Mouse (Mus musculus): ENCODE results near the gene Mef2a.

The Mef2a gene

DNA sequence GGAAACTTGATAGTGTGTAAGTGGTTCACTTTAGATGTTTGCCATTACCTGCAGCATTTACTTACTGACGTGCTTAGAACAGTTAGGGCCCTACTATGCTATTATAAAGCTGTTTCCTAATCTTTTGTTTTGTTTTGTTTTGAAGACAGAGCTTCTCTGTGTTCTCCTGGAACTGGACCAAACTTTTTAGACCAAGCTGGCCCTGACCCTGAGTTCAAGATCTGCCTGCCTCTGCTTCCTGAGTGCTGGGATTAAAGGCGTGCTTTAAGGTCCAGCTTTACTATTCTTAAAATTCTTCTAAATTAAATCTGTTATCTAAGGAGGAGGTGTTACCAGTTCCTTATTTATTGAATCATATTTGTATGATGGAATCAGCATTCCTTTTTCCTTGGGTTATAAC, 126.6 kb downstream of the Mef2a start:
- in situ Hi-C loops (cut with MboI, MseI): no loop called here

DNA sequence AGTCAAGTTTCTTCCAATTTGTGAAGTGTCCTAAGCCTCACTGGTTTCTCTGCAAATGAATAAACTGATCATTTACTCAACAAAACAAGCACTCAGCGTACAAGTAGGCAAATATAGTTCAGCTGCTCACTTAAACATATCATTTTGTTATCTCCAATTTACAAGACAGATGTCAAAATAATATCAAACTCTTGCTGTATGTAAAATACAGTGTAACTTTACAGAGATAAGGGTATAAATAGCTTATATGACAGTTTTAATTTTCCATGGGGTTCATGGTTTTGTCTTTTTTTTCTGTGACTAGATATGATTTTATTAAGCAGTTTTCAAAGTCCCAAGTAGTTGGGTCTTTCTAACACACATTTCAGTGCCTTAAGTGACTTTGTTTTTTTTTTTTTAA, 127.4 kb downstream of the Mef2a start:
- in situ Hi-C loops (cut with MboI, MseI): no loop called here

GRCm38 (mm10) chr7:67243894-67244282, 128.8 kb downstream of the Mef2a start:
- in situ Hi-C loops (cut with MboI, MseI): no loop called here

DNA sequence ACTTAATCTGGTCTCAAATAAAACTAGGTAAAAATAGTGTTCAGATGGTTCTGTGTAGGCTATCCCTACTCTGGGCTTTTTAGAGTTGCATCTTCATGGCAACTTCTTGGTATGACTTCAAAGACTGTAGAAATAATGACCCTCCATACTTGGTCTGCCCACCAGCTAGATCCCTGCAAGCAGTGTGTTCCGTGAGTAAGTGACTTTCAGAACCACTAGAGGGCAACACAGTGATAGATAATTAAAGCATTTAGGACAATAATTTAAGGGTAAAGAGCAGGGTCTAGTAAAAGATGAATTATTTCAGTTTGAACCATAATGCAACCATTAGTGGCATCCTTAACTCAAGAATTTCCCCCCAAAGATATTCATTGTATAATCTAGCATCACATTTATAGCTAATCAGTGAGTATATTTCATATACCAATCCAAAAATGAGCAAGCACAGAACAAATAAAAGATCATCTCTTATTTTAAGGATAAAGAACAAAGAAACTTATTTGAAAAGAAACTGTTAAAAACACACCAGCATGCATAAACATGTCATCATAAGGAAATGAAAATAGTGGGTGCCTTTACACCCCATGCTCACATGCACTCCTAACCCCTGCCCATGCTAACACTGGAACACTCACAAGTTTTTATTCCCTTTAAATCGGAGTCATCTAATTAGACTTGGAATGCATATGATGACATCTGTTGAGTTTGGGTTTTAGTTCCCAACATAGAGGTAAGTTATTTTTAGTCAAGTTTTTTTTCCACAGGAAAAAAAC, 129.4 kb downstream of the Mef2a start:
- in situ Hi-C loops (cut with MboI, MseI): no loop called here

DNA sequence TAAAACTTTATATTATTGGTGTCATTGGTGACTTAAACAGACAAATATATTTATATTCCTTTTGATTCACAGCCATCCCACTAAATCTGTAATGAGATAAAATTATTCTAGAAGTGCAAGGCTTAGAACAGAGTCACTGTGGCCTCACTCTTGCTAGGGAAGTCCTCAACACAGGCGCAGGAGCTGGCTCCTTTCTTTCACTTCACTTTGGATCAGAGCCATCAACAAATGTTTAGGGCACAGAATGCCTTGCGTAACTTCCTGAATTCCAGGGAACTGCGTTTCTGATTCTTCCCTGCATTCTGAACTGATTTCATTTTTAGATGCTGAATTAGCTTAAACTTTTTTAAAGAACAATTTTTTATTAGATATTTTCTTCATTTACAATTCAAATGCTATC, 130.7 kb downstream of the Mef2a start:
- in situ Hi-C loops (cut with MboI, MseI): no loop called here

GRCm38 (mm10) chr7:67237752-67238151, 134.9 kb downstream of the Mef2a start:
- in situ Hi-C loops (cut with MboI, MseI): no loop called here

GRCm38 (mm10) chr7:67236351-67236750, 136.3 kb downstream of the Mef2a start:
- in situ Hi-C loops (cut with MboI, MseI): no loop called here

DNA sequence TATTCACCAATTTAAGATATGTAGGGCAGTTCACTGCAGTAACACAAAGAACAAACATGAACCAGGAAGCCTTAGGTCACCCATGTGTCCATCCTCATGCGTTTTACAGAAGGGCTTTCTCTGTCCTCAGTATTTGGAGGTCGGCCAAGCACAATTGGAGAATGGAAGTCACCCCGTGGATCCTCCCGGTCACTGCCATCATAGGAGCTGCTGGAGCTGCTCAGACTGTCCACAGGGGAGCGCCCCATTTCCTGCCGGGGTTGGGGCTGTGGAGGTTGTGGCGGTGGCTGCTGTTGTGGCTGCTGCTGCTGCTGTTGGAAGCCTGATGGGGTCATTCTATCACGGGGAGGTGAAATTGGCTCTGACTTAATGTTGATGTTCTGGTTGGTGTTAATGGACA, 137.9 kb downstream of the Mef2a start:
- in situ Hi-C loops (cut with MboI, MseI): no loop called here

DNA sequence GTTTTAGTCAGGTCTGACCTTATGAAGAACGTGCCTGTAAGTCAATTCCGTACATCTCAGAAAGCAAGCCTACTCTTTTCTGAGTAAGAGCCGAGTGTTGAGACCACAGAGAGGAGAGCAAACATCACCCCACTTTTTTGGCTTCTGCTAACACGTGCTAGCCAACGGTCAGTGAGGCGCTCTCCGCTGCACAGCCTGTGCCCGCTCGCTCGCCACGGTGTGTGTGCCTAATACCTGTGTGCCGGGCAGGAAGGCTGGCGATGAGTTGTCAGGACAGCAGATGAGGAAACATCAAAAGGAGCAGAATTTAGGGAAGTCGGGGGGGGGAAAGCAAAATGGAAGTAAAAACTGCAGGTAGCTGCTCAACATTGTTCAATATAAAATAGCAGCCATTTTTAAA, 140.2 kb downstream of the Mef2a start:
- in situ Hi-C loops (cut with MboI, MseI): no loop called here

- in situ Hi-C loops (cut with MboI, MseI): no loop called here
Observed at GRCm38 (mm10) chr7:67230640-67231140, 142.0 kb downstream of the Mef2a start.

DNA sequence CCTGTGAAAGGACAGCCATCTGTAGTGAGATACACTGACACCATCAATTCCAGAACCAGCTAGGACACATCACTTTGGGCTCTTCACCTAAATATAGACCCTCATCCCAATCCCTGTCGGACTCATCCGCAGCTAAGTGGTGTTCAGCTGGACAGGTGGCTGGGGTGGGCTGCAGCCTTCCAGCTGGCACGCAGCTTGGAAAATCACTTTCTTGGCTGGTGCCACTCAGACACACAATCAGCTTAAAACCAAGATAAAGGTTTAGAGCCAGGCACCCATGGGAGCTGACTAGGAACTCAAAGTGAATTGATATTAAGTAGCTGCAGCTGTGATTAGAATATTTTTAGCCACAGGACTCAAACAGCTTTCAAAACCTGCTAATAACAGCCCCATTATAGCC, 142.4 kb downstream of the Mef2a start:
- in situ Hi-C loops (cut with MboI, MseI): no loop called here

- in situ Hi-C loops (cut with MboI, MseI): loop anchor here (5.0 kb wide), 1 partner anchor 403 kb away; no protein-coding TSS in a partner anchor
Observed at GRCm38 (mm10) chr7:67229701-67230100, 143.0 kb downstream of the Mef2a start.

- in situ Hi-C loops (cut with MboI, MseI): loop anchor here (5.0 kb wide), 1 partner anchor 403 kb away; no protein-coding TSS in a partner anchor
Observed at GRCm38 (mm10) chr7:67228891-67229602, 143.6 kb downstream of the Mef2a start.

GRCm38 (mm10) chr7:67228390-67228789, 144.3 kb downstream of the Mef2a start:
- in situ Hi-C loops (cut with MboI, MseI): loop anchor here (5.0 kb wide), 1 partner anchor 404 kb away; no protein-coding TSS in a partner anchor

DNA sequence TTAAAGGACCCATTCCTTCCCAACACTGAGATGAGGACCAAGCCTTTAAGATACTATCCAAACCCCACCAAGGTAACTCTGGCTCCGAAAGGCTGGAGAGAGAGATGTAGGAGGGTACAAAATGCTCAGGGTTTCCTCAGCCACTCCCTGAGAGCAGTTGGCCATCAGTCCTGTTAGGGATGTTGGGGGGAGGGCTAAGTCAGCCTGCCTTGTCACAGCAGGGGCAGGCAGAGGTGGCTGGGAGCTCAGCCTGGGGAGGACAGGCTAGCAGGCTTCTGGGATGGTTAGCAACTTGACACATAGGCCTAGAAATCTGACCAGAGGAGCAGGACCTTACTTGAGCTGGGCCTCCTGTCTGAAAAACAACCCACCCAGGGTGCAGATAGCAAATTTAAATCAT, 145.1 kb downstream of the Mef2a start:
- in situ Hi-C loops (cut with MboI, MseI): loop anchor here (5.0 kb wide), 1 partner anchor 405 kb away; no protein-coding TSS in a partner anchor

DNA sequence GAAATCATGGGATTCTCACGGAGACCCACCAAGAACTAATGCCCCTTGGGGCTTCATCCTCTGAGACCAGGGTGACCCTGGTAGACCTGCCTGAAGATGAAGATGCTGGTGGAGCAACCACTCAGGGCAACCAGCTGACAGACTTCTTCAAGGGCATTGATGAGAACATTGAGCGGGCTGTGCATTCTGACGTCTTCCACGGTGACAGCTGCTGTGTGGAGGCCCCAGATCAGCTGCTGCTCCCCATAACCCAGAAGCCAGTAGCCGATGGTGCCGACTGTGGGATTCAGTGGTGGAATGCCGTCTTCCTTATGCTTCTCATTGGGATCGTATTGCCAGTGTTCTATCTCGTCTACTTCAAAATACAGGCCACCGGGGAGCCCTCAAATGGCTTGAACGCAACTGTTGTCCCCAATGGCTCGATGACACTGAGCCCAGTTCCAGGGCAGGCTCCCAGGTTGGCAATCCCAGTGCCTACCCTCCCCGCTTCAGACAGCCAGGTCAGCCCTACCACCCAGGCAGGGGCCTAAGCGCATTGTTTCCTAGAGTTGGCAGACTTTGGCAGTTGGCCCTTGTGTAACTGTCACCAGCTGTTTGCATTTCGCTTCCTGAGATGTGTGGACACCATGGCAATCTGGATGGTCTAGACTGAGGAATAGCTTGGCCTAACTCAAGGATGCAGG, 146.6 kb downstream of the Mef2a start:
- in situ Hi-C loops (cut with MboI, MseI): loop anchor here (5.0 kb wide), 1 partner anchor 406 kb away; no protein-coding TSS in a partner anchor

GRCm38 (mm10) chr7:67222220-67222862, 150.3 kb downstream of the Mef2a start, which contains the start of gene Lysmd4:
Gene Lysmd4 (plus strand): TSS chr7:67222544.
- in situ Hi-C loops (cut with MboI, MseI): no loop called here

DNA sequence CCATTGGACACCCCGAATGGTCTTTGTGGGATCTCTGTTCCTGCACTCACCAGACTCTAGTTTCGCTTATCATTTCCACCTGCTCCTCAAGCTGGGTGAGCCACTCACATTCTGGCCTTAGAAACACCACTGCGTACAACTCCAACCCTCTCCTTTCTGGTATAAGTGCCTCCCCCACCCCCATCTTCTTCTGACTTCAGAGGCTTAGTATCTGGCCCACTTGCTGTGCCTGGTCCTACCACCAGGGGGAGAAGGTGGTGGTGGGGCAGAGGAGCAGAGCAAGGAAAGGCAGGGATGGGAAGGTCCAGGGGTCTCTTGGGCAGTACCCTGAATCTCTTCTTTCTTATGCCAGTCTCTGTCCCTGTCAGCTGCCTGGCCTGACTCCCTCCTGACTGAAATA, 155.6 kb downstream of the Mef2a start:
- in situ Hi-C loops (cut with MboI, MseI): no loop called here

DNA sequence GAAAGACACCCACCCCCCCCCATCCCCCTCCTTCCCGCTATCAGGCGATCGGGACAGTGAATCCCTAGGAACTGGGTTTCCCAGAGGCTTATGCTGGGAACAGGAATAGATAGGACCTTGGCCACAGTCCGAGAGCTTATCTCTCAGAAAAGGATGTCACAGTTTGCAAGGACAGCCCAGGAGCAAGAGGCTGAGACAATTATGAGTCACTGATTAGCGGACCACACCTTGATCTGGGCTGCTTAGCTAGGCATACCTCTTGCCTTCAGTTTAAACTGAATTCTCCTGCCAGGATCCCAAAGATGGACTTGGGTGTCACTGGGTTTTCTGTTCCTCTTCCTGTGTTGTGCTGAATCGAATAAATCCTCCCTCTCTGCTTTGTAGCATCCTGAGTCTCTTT, 156.3 kb downstream of the Mef2a start:
- in situ Hi-C loops (cut with MboI, MseI): no loop called here

DNA sequence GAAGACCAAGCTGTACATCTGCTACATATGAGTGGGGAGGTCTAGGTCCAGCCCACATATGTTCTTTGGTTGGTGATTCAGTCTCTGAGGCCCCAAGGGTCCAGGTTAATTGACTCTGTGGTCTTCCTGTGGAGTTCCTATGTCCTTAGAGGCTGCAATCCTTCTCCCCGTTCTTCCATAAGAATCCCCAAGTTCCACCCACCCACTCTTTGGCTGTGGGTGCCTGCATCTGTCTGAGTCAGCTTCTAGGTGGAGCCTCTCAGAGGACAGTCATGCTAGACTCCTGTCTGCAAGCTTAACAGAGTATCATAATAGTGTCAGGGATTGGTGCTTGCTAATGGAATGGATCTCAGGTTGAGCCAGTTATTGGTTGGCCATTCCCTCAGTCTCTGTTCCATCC, 159.1 kb downstream of the Mef2a start:
- in situ Hi-C loops (cut with MboI, MseI): no loop called here

- in situ Hi-C loops (cut with MboI, MseI): no loop called here
Observed at GRCm38 (mm10) chr7:67211971-67212370, 160.7 kb downstream of the Mef2a start.

DNA sequence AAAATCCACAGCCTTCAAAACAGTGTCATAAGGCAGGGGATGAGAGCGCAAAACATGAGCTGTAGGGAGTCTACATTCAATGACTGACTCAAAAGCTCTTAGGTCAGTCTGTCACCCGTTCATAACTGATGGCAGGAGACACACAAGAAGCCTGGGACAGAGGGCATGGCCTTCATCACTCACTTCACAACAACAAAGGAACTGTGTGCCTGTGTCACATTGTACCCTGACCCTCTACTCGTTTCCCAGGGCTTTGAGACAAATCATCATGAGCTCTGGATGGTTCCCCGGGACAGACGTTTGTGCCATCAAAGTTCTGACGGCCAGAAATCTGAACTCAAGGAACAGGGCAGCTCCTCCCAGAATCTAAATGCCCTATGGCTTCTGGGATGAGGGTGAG, 161.3 kb downstream of the Mef2a start:
- in situ Hi-C loops (cut with MboI, MseI): no loop called here
